Mouse (Mus musculus) cortical plate, adult 2 months (tissue): ENCODE results near the gene Parm1.

Experiments used
- CTCF ChIP-seq: fragments of 200-500 bp; IDR thresholded peaks from 2 replicates; pipeline ENCODE4 v1.5.1; 2011; ENCODE audit warnings: mild to moderate bottlenecking, control low read depth, low read length; ENCODE audit not compliant: insufficient read depth; ENCODE audit errors: extremely low read depth
- POLR2A ChIP-seq: fragments of 200-500 bp; IDR thresholded peaks from 2 replicates; pipeline ENCODE4 v1.6.1; 2011; ENCODE audit warnings: mild to moderate bottlenecking, low read length, control low read depth; ENCODE audit not compliant: insufficient read depth; ENCODE audit errors: extremely low read depth

DNA sequence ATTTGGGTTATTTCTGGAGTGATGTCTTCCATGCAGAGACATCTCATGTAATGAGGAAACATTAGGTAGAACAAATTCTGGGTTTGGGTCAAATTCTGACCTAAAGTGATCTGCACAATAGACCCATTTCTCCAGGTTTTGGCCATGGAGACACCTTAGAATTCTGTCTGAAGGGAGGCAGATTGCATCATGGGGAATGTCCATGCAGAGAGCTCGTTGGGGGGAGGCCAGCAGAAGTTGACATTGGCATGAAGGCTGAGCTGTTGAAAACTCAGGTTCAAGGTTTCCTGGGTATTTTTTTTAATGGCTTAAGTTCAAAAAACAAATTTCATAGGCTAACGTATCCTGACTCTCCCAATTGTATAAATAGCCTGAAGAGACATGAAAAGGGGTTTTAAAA, 42.3 kb downstream of the Parm1 start:
- no peak for TF ChIP-seq CTCF
- no peak for TF ChIP-seq POLR2A
